Mouse (Mus musculus): ENCODE results near the gene Gadd45g.

The Gadd45g gene

DNA sequence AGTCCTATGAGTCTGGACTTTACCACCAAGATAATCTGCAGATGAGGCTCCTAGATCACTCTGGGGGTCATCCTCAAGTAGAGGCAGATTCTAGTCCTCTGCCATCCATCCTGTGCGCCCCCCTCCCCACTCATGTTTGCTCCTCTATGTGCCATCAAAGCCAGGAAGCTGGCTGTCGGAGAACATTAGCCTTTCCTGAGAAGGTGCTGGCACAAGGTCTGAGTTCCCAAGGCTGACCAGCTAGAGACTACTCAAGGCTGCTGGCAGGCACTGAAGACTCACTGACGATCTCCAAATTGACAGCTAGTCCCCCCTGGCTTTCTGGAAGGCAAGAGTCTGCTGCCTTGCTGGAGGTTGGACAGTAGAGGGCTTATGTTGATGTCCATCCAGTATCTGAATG, 35.7 kb downstream of the Gadd45g start:
- DNase-seq (ENCODE audit: extremely low spot score, low read depth, low spot score), result no peak

DNA sequence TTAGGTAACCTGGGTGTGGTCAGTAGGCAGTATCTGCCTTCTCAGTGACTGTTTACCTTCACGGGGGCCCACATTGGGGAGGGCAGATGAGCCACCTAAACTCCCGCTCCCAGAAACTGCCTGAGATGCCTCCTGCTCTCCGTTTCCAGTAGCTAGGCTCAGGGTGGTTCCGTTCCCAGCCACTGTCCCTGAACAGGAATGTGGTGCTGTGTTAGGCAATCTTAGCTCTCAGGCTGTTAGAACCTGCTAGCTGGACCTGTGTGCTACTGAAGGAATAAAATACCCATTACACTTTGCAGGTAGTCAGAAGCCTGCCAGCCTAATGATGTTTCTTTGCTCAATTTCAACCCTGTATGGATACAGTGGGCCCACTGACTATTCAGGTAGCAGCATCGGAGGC, 37.8 kb downstream of the Gadd45g start:
- no peak for DNase-seq (ENCODE audit: extremely low spot score, low read depth, low spot score)

DNA sequence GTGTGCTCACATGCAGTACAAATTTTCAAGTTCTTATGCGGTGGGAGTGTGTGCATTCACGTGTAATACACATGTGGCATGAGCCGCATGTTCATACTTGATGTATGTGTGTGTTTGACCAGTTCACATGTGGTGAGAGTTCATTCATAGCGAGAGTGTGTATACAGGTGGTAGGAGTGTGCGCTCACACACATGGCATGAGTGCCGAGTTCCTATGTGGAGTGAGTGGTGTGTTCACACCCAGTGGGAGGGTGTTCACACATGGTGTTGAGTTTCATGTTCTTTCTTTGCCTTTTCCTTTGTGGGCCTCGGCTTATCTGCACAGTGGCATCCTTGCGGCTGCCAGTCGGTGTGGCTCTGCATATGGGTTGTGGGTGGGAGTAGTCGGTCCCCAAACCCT, 39.1 kb downstream of the Gadd45g start:
- no peak for DNase-seq (ENCODE audit: extremely low spot score, low read depth, low spot score)

DNA sequence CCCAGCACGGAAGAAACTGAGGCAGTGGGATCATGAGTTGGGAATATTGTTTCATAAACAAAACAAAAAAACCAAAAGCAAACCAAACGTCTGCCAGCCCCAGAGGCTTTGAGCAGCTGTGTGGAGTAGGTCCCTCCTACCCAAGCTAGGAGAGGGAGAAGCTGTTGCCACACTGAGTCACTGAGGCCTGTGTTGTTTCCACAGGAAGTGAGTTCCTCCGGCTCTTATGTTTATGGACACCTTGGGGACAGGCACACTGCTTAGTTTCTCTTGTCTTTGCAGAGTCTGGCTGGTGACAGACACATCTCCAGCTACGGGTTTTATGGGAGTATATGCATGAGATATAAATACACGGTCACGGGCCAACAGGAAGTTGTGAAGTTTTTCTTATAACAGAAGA, 39.6 kb downstream of the Gadd45g start:
- no peak for DNase-seq (ENCODE audit: extremely low spot score, low read depth, low spot score)

DNA sequence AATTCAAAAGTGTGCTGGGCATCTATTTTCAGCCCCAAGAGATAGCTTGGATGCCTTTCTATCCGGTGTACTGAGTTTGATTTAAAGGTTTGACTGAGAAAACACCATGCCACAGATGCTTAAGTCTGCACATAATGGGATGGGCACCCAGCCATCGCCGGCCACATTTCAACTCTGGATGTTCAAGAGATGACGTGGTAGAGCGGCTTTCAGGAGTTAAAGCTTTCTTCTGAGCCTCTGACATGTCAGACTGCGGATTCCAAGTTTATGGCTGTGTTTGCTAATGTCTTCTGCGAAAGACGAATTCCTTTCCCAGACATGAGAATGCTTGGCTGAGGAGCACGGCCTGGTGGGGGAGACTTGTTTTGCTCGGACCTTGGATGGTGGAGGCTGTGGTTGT, 40.2 kb downstream of the Gadd45g start:
- no peak for DNase-seq (ENCODE audit: extremely low spot score, low read depth, low spot score)

DNA sequence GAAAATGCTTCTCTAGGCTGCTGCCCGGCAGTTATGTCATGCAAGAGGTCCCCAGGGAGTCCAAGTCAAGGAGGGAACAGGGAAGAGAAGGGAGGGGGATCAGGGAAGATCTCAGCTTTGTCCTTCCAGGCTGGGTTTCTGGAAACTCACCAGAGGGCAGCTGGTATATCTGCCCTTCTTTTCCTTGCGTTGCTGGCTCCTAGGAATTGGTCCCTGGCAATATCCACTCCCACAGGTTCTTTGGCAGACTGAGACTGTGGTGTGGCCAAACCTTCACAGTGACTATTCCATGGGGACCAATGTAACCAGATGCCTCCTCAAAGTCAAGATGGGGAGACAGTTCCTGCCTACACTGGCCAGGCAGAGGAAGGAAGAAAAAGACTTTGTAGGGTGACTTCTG, 41.9 kb downstream of the Gadd45g start:
- DNase-seq (ENCODE audit: extremely low spot score, low read depth, low spot score), result no peak

DNA sequence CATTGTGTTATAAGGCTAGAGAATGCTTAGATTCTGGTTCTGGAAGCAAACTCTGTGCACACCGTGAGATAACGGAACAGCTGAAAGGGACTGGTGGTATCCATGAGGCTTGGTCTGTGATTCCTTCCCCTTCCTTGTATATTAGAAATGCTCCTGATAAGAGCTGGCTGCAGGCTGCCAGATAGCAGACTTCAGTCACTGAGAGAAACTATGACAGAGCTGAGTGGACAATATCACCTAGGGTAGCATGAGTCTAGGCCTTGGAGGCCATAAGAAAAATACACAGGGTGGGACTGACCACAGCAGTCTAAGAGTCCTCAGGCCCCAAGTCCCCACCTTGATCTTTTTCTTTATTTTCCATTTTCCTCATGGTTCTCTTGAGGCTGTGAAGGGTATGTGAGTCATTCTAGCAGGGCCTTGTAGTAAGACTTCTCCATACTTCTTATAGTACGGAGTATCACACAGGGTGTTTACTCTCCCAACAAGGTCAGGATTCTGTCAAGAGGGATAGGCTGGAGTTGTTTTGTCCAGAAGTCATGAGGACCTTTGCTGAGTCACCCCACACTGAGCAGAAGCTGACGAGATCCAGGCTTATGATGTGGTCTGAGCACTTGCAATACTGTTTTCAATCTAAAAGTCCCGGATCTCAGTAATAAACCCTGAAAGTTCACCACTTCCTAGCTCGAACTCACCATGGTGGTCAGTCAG, 45.5 kb downstream of the Gadd45g start:
- no peak for DNase-seq (ENCODE audit: extremely low spot score, low read depth, low spot score)

DNA sequence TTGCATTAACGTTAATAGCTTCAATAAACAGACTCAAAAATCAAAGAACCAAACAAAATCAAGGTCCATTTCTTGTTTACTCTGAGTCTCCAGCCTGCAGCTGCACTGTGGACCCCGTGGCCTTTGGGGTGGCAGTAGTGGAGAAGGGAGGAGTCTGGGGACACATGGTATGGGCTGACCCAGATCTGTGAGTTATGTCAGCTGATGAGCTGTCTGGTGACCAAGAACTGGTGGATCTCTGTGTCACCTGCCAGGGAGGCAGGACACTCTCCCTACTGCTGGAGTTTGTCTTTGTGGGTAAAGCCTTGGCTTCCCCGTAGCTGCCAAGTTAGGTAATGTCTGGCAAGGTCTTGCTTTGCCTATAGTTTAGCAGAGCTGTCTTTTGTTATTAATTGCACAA, 51.1 kb downstream of the Gadd45g start:
- no peak for DNase-seq (ENCODE audit: extremely low spot score, low read depth, low spot score)

Measured in hindlimb bud, embryonic 11.5 days (tissue).